Mouse (Mus musculus) embryonic facial prominence, embryonic 14.5 days (tissue): Measurements from ENCODE around the gene Pnrc2. TPM values are rescaled to one million over a fixed set of nuclear protein-coding genes. Genes with fewer than 3 reads are reported as not detected.

Experiments
- ATAC-seq: fragments of 200-750 bp; cut with Nextera tagmentation; 2 replicates; pipeline ENCODE4 v1.8.0; 2017; ENCODE audit warnings: low read depth, moderate number of reproducible peaks, moderate TSS enrichment
- DNase-seq: peaks from one replicate; pipeline ENCODE4 v3.0.0-alpha.2; 2015; ENCODE audit warnings: low spot score
- H3K27ac ChIP-seq: fragments of 300-500 bp; sonication (generic); replicated peaks from 2 replicates; pipeline ENCODE4 v1.5.1; 2014; ENCODE audit warnings: low read depth, mild to moderate bottlenecking, low read length, moderate library complexity
- H3K27me3 ChIP-seq: fragments of 300-500 bp; sonication (generic); replicated peaks from 2 replicates; pipeline ENCODE4 v1.6.1; 2014; ENCODE audit warnings: low read length; ENCODE audit not compliant: control insufficient read depth, insufficient read depth
- H3K36me3 ChIP-seq: fragments of 300-500 bp; sonication (generic); 2 replicates; pipeline ENCODE4 v1.6.1; 2014; ENCODE audit warnings: low read length, mixed read lengths; ENCODE audit not compliant: control insufficient read depth, insufficient read depth
- H3K4me1 ChIP-seq: fragments of 300-500 bp; sonication (generic); 2 replicates; pipeline ENCODE4 v1.6.1; 2014; ENCODE audit warnings: antibody characterized with exemption, low read length; ENCODE audit not compliant: control insufficient read depth, insufficient read depth
- H3K4me2 ChIP-seq: fragments of 300-500 bp; sonication (generic); 2 replicates; pipeline ENCODE4 v1.6.1; 2014; ENCODE audit warnings: low read depth, mild to moderate bottlenecking, low read length, moderate library complexity, mixed read lengths
- H3K4me3 ChIP-seq: fragments of 300-500 bp; sonication (generic); 2 replicates; pipeline ENCODE4 v1.5.1; 2014; ENCODE audit warnings: low read depth, mild to moderate bottlenecking, low read length
- H3K9ac ChIP-seq: fragments of 300-500 bp; sonication (generic); 2 replicates; pipeline ENCODE4 v1.6.1; 2014; ENCODE audit warnings: low read depth, mild to moderate bottlenecking, low read length, moderate library complexity, mixed read lengths
- H3K9me3 ChIP-seq: fragments of 300-500 bp; sonication (generic); 2 replicates; pipeline ENCODE4 v1.6.1; 2016; ENCODE audit warnings: low read length; ENCODE audit not compliant: control insufficient read depth
- WGBS: fragments of 180-500 bp; shearing (Covaris S2); extraction: QIAGEN DNeasy Blood & Tissue Kit; methylation state at CpG from one replicate; pipeline ENCODE4 v1.1.7; 2014; 5-methylcytosine and 5-hydroxymethylcytosine counted together
- polyA plus RNA-seq: library from polyadenylated mRNA; unstranded; fragments of >200 nt; fragmentation: Nextera tagmentation; extraction: Ambion mirVana; gene quantifications from 2 replicates; pipeline ENCODE4 v1.2.1, GENCODE M21; 2014

The Pnrc2 gene
- polyA plus RNA-seq, 1 experiment from 2014 or later: 162 TPM

DNA sequence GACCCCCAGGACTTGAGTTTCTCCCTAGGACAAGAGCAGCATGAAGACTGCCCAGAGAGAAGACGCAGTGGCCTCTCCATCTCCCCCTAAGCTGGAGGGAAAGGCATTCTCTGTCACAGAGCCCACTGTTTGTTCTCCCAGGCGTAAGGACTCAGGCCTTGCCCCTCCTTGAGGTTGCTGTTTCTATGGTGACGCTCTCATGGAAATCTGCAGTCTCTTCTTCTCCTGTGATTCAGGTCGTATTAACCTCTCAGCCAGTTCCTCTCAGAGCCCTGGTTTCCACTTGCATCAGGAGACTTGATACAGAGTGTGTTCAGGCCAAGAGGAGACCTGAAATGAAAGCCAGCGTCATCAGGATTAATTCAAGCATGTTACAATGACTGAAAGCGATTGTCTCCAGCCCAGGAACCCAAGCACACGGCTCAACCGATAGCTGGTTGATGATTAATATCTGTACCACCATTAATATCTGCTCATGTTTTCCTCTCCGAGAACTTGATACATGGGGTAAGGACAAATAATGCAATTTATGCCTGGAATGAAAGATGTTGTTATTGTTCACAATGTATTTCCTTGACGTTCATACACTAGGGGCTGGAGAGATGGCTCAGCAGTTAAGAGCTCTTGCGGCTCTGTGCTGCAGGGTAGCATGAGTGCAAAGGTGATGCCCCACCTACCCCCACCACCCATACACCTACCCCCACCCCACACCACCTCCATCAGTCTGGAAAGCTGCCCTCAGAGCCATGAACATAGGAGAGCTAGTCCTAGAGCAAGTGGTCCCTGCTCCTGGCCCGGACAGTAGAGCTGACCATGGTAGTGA lies 40.1 kb downstream of the Pnrc2 start:
- 59% methylated on average over 12 of the region's 12 CpGs for WGBS
- DNase-seq: peak; percentile 57
- Histone ChIP-seq H3K9me3 (no peaks in the 10 kb centered on the region), H3K4me2 (no peak overlapping the region), H3K4me1 (peaks cover 14% of the 10 kb centered on the region), H3K36me3 (no peaks in the 10 kb centered on the region), H3K27me3 (no peaks in the 10 kb centered on the region), H3K27ac (no peak overlapping the region), H3K9ac (peak overlapping the region; percentile 14; the same call in 1 of the 2 replicates), H3K4me3 (no peak overlapping the region)
- no peak for ATAC-seq

DNA sequence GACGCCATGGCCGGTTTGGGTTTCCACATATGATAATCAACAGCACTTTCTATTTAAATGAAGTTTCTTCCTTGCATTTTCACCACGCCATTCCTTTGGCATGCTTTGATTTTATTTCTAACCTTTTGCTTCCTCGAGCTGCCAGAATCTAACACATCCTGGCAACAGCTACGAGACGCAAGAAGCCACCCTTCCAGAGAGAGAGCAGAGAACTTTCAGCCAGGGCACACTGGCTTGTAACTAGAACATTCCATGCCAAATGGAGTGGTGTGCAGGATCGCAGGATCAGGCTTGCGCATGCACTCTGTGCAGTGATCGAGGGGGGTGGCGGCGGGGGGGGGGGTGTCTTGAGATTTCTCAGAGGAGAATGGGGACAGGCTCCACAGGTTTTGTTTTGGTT lies 41.6 kb downstream of the Pnrc2 start:
- no peak overlapping the region for H3K4me2 ChIP-seq
- H3K9ac ChIP-seq: no peak overlapping the region
- H3K4me1 ChIP-seq: peaks cover 17% of the 10 kb centered on the region
- H3K9me3 ChIP-seq: no peaks in the 10 kb centered on the region
- H3K27me3 ChIP-seq: no peaks in the 10 kb centered on the region
- H3K4me3 ChIP-seq: no peak overlapping the region
- WGBS: 61% methylated on average over 11 of the region's 11 CpGs
- no peak for ATAC-seq
- H3K27ac ChIP-seq: peak overlapping the region; percentile 21; the same call in 1 of the 2 replicates
- DNase-seq: no peak
- H3K36me3 ChIP-seq: no peaks in the 10 kb centered on the region

DNA sequence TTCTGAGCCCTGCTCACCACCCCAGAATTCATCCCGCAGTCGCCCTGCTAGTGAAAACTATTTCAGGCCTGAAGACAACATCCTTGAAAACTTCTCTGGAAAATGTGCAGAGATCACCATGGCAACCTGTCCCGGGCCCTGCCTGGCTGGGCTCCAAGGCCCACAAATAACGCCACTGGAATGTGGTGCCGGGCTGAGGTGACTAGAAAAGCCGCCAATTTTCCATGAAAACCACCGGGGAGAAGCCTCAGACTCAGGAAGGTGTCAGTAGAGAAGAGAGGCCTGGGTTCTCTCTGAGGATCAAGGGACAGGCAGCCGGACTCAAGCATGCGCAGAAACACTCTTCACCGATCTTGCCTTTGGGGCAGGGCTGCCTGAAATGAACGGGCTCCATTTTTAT lies 45.2 kb downstream of the Pnrc2 start:
- no peak overlapping the region for H3K4me3 ChIP-seq
- H3K4me1 ChIP-seq: peaks cover 17% of the 10 kb centered on the region
- H3K36me3 ChIP-seq: no peaks in the 10 kb centered on the region
- H3K9me3 ChIP-seq: no peaks in the 10 kb centered on the region
- H3K4me2 ChIP-seq: peak overlapping the region; percentile 36
- no peaks in the 10 kb centered on the region for H3K27me3 ChIP-seq
- ATAC-seq (peak; percentile 80), DNase-seq (peak; percentile 93)
- peak overlapping the region; percentile 7; the same call in 1 of the 2 replicates for H3K9ac ChIP-seq
- H3K27ac ChIP-seq: peak overlapping the region; percentile 94
- WGBS: 7% methylated on average over 11 of the region's 11 CpGs

DNA sequence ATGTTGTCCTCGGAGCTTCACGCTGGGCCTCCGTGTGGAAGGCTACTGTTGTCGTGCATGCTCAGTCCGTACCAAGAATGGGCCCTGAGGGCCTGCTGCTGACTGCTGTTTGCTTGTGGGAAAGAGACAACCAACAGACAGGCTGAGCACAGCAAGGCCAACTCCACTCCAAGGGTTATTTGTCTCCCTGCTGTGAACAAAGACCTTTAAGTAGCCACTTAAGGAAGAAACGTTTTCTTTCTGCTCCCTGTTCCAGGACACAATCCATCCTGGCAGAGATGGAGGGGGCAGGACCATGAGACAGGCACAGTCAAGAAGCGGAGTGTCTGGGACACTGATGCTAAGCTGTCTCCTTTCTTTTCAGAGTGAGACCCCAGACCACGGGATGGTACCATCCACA lies 49.4 kb downstream of the Pnrc2 start:
- DNase-seq (no peak), ATAC-seq (no peak)
- Histone ChIP-seq H3K4me2 (no peak overlapping the region), H3K4me1 (peaks cover 14% of the 10 kb centered on the region), H3K27ac (no peak overlapping the region), H3K9ac (no peak overlapping the region), H3K9me3 (no peaks in the 10 kb centered on the region), H3K27me3 (no peaks in the 10 kb centered on the region), H3K36me3 (no peaks in the 10 kb centered on the region), H3K4me3 (no peak overlapping the region)
- WGBS: 48% methylated on average over 8 of the region's 8 CpGs

DNA sequence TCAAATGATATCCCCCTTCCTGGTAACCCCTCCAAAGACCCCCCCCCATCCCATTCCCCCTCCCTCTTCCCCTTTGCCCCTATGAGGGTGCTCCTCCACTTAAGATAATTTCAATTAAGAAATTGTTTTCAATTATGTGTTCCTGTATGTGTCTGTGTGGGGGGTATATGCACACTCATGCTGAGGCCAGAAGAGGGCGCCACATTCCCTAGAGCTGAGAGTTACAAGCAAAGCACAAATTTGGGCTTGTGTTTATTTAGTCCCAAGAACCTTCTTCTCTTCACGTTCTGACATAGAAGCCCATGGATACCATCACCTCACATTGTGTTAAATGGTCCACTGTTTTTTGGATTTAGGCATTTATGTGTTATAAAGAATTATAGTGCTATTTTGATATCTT lies 50.4 kb downstream of the Pnrc2 start:
- no peaks in the 10 kb centered on the region for H3K27me3 ChIP-seq
- H3K4me1 ChIP-seq: 0 out of 2 replicates have a peak, but pooled peaks cover 4% of the 10 kb centered on the region
- no peaks in the 10 kb centered on the region for H3K9me3 ChIP-seq
- no peak for ATAC-seq
- H3K4me3 ChIP-seq: no peak overlapping the region
- no peak overlapping the region for H3K4me2 ChIP-seq
- WGBS: 75% methylated on average over 2 of the region's 2 CpGs
- no peaks in the 10 kb centered on the region for H3K36me3 ChIP-seq
- H3K27ac ChIP-seq: no peak overlapping the region
- no peak overlapping the region for H3K9ac ChIP-seq
- no peak for DNase-seq

DNA sequence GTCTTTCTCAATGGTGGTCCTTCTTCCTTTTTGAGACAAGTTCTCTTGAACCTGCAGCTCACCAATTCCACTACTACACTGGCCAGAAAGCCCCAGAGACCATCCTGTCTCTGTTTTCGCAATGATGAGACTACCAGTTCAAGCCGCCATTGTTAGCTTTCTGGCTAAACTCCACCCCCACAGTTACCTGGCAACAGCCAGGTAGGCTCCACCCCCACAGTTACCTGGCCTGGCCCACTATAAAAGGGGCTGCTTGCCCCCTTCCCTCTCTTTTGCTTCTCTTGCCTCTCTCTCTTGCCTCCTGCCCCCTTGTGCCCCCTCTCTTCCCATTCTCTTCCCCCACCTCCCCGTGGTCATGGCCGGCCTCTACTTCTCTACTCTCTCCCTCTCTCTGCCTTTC lies 51.9 kb downstream of the Pnrc2 start:
- no peaks in the 10 kb centered on the region for H3K36me3 ChIP-seq
- 0 out of 2 replicates have a peak, but pooled peaks cover 3% of the 10 kb centered on the region for H3K4me1 ChIP-seq
- no peak for DNase-seq
- no peak overlapping the region for H3K4me3 ChIP-seq
- H3K4me2 ChIP-seq: no peak overlapping the region
- WGBS: 85% methylated on average over 4 of the region's 4 CpGs
- no peak overlapping the region for H3K9ac ChIP-seq
- no peaks in the 10 kb centered on the region for H3K27me3 ChIP-seq
- H3K27ac ChIP-seq: no peak overlapping the region
- no peaks in the 10 kb centered on the region for H3K9me3 ChIP-seq
- ATAC-seq: no peak

Other genes starting within 250 kb of the Pnrc2 start
- 1.1 TPM in 2 replicates for gene Ifnlr1, start 187.6 kb downstream of the Pnrc2 start, polyA plus RNA-seq
- gene Il22ra1, start 145.7 kb downstream of the Pnrc2 start, polyA plus RNA-seq: 0.33 and 0.35 TPM in 2 replicates
- gene Myom3, start 114.1 kb downstream of the Pnrc2 start, polyA plus RNA-seq: 9.9 and 10.2 TPM in 2 replicates
- gene Srsf10, start 18.1 kb downstream of the Pnrc2 start, polyA plus RNA-seq: 212 and 235 TPM in 2 replicates
- gene Cnr2, start 21.5 kb upstream of the Pnrc2 start, polyA plus RNA-seq: 0.69 and 1.1 TPM in 2 replicates
- 70.2 and 79.5 TPM in 2 replicates for gene Fuca1, start 46.9 kb upstream of the Pnrc2 start, polyA plus RNA-seq
- gene Hmgcl, start 72.6 kb upstream of the Pnrc2 start, polyA plus RNA-seq: 81.7 and 89.4 TPM in 2 replicates
- 50.5 and 56.1 TPM in 2 replicates for gene Gale, start 89.9 kb upstream of the Pnrc2 start, polyA plus RNA-seq
- 87.6 and 97.8 TPM in 2 replicates for gene Lypla2, start 98.8 kb upstream of the Pnrc2 start, polyA plus RNA-seq
- 48.3 and 51.4 TPM in 2 replicates for gene Pithd1, start 113.4 kb upstream of the Pnrc2 start, polyA plus RNA-seq
- gene Eloa, start 147.9 kb upstream of the Pnrc2 start, polyA plus RNA-seq: 47.2 and 48.0 TPM in 2 replicates
- 528 and 551 TPM in 2 replicates for gene Rpl11, start 179.6 kb upstream of the Pnrc2 start, polyA plus RNA-seq